Mouse (Mus musculus) left cerebral cortex, postnatal 10 days (tissue): ENCODE results near the gene Nsmce4a. TPM values are rescaled to one million over a fixed set of nuclear protein-coding genes. Genes with fewer than 3 reads are reported as not detected.

ENCODE experiments used
- DNase-seq, 2 experiments: peaks; one replicate each; pipeline ENCODE4 v3.0.0; 2021 to 2022; ENCODE audit warnings: low spot score in 2 of 2, mixed read lengths in 1 of 2; ENCODE audit errors: extremely low spot score in 1 of 2
- intact Hi-C: fragments of 180-260 bp; cut with DNase I; formaldehyde crosslinking; loops from one replicate; pipeline ENCODE4 v1.15.1; 2025
- total RNA-seq, 2 experiments: library from RNA; stranded (reverse); gene quantifications; 2 replicates each; pipeline ENCODE4 v1.2.3; 2021

Gene Nsmce4a
- total RNA-seq, 2 experiments from 2014 or later: 29.1 to 30.4 TPM

DNA sequence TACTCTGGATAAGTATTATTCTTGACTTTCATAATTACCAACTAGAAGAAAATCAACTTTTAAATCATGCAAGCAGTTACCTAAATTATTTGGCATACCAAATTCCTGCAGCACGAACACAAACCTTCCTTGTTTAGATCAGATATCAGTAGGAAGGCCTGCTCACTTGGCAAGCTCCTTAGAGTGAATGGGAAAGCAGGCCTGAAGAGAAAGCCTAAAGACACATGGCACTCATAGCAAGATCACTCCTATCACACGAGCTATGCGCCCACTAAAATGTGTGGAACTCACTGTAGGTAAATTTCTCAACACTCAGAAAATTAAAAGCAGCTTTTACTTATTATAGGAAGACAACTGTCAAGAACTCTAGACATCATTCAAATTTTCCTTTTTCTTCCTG, 79.6 kb downstream of the Nsmce4a start:
- DNase-seq: no peak
- intact Hi-C loops: no loop called here

DNA sequence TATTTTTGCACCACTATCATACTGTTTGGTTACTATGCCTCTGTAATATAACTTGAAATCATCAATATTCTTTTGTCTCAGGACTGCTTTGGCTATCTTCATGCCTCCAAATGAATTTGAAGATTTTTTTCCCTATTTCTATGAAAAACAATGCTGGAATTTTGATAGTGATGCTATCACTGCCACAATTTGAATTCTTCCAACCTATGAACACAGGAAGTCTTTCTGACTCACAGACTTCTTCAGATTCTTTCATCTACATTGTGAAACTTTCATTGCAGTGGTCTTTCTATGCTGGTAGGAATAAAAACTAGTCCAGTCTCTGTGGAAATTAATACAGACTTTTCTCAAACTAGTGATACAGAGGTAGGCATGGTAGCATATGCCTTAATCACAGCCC, 80.9 kb downstream of the Nsmce4a start:
- DNase-seq: no peak
- intact Hi-C loops: no loop called here

Other genes starting within 250 kb of the Nsmce4a start
- 10 to 100 TPM; 56.0 to 56.9 TPM for gene Ate1, start 52.7 kb downstream of the Nsmce4a start, total RNA-seq
- 10 to 100 TPM; 79.4 to 81.9 TPM for gene Tacc2, start 4.3 kb upstream of the Nsmce4a start, total RNA-seq
- under 1 TPM; 0.24 to 0.41 TPM for gene Btbd16, start 201.0 kb upstream of the Nsmce4a start, total RNA-seq